Mouse (Mus musculus) cerebellum, adult 2 months (tissue): ENCODE data around the gene Spsb1.

ENCODE experiments used
- CTCF ChIP-seq: fragments of 200-500 bp; IDR thresholded peaks from 2 replicates; pipeline ENCODE4 v1.5.1; 2011; ENCODE audit warnings: low read depth, mild to moderate bottlenecking, control low read depth, low read length, moderate library complexity, borderline replicate concordance; ENCODE audit not compliant: insufficient read depth
- POLR2A ChIP-seq: fragments of 200-500 bp; IDR thresholded peaks from 2 replicates; pipeline ENCODE4 v1.6.1; 2011; ENCODE audit warnings: low read length, control low read depth, borderline replicate concordance; ENCODE audit not compliant: insufficient read depth

GRCm38 (mm10) chr4:149949691-149950090, 5.2 kb downstream of the Spsb1 start:
- TF ChIP-seq CTCF = no peak
- TF ChIP-seq POLR2A = no peak
